Mouse (Mus musculus) heart, adult 18-20 months (tissue): ENCODE results near the gene Gm11213. TPM values are rescaled to one million over a fixed set of nuclear protein-coding genes. Genes with fewer than 3 reads are reported as not detected.

ENCODE experiments used
- total RNA-seq, 2 experiments: library from RNA; stranded (reverse); gene quantifications; 2 replicates each; pipeline ENCODE4 v1.2.3; 2021

The Gm11213 gene
- total RNA-seq, 2 experiments from 2014 or later: not detected

Other genes with a start within 250 kb of the Gm11213 start
- gene Orm3, start 249.1 kb downstream of the Gm11213 start, total RNA-seq: 1 to 10 TPM; 2.2 to 3.1 TPM
- under 1 TPM in 1 of 2 experiments, not detected in 1; 0.82 TPM for gene Orm2, start 242.8 kb downstream of the Gm11213 start, total RNA-seq
- gene Akna, start 201.9 kb downstream of the Gm11213 start, total RNA-seq: 1 to 10 TPM; 3.5 to 7.3 TPM
- 10 to 100 TPM; 15.2 to 23.6 TPM for gene Whrn, start 109.3 kb downstream of the Gm11213 start, total RNA-seq
- gene Atp6v1g1, start 60.5 kb downstream of the Gm11213 start, total RNA-seq: 100 to 1,000 TPM; 143 to 157 TPM
- 10 to 100 TPM; 13.8 to 14.5 TPM for gene Tmem268, start 46.5 kb downstream of the Gm11213 start, total RNA-seq
- gene Tex48, start 17.2 kb upstream of the Gm11213 start, total RNA-seq: not detected
- gene Gm11214, start 58.1 kb upstream of the Gm11213 start, total RNA-seq: not detected
- not detected for gene Tnfsf15, start 139.9 kb upstream of the Gm11213 start, total RNA-seq